Mouse (Mus musculus) neural tube, embryonic 15.5 days (tissue): Measurements from ENCODE around the gene Nlrc5. TPM values are rescaled to one million over a fixed set of nuclear protein-coding genes. Genes with fewer than 3 reads are reported as not detected.
"Not testable (repeated sequence)": the region's sequence is repeated elsewhere in the genome, so short reads cannot be mapped to it uniquely, and the experiment has no call there.

Source experiments
- ATAC-seq: fragments of 200-750 bp; cut with Nextera tagmentation; 2 replicates; pipeline ENCODE4 v1.8.0; 2017; ENCODE audit warnings: mild to moderate bottlenecking, moderate TSS enrichment, moderate library complexity; ENCODE audit not compliant: low FRiP score
- H3K27ac ChIP-seq: fragments of 300-500 bp; sonication (generic); replicated peaks from 2 replicates; pipeline ENCODE4 v1.5.1; 2015; ENCODE audit warnings: mild to moderate bottlenecking, inconsistent platforms
- H3K27me3 ChIP-seq: fragments of 300-500 bp; sonication (generic); replicated peaks from 2 replicates; pipeline ENCODE4 v1.6.1; 2015; ENCODE audit warnings: inconsistent platforms
- H3K36me3 ChIP-seq: fragments of 300-500 bp; sonication (generic); 2 replicates; pipeline ENCODE4 v1.6.1; 2015; ENCODE audit warnings: inconsistent platforms
- H3K4me1 ChIP-seq: fragments of 300-500 bp; sonication (generic); 2 replicates; pipeline ENCODE4 v1.6.1; 2015; ENCODE audit warnings: inconsistent platforms
- H3K4me2 ChIP-seq: fragments of 300-500 bp; sonication (generic); 2 replicates; pipeline ENCODE4 v1.6.1; 2015; ENCODE audit warnings: inconsistent platforms, mild to moderate bottlenecking, moderate library complexity
- H3K4me3 ChIP-seq: fragments of 300-500 bp; sonication (generic); replicated peaks from 2 replicates; pipeline ENCODE4 v1.5.1; 2015; ENCODE audit warnings: mild to moderate bottlenecking, inconsistent platforms
- H3K9ac ChIP-seq: fragments of 300-500 bp; sonication (generic); replicated peaks from 2 replicates; pipeline ENCODE4 v1.6.1; 2015; ENCODE audit warnings: mild to moderate bottlenecking, inconsistent platforms
- H3K9me3 ChIP-seq: fragments of 300-500 bp; sonication (generic); replicated peaks from 2 replicates; pipeline ENCODE4 v1.6.1; 2016; ENCODE audit warnings: inconsistent platforms
- WGBS: fragments of 180-500 bp; shearing (Covaris S2); methylation state at CpG from one replicate; pipeline ENCODE4 v1.1.7; 2015; ENCODE audit warnings: mixed read lengths; 5-methylcytosine and 5-hydroxymethylcytosine counted together
- polyA plus RNA-seq: library from polyadenylated mRNA; unstranded; fragments of >200 nt; fragmentation: Nextera tagmentation; extraction: Ambion mirVana; gene quantifications from 2 replicates; pipeline ENCODE4 v1.2.1, GENCODE M21; 2015

Nlrc5 gene
- polyA plus RNA-seq, 1 experiment from 2014 or later = 1.0 TPM

GRCm38 (mm10) chr8:94396964-94397657, 37.0 kb upstream of the Nlrc5 start:
- Histone ChIP-seq H3K27me3 (no peaks in the 10 kb centered on the region), H3K9ac (no peak overlapping the region), H3K27ac (no peak overlapping the region), H3K4me1 (no peaks in the 10 kb centered on the region), H3K4me3 (no peak overlapping the region), H3K9me3 (no peaks in the 10 kb centered on the region), H3K36me3 (peaks cover 54% of the 10 kb centered on the region), H3K4me2 (no peak overlapping the region)
- WGBS = 67% methylated on average over 11 of the region's 11 CpGs
- no peak; the same call in 1 of the 2 replicates for ATAC-seq

- Histone ChIP-seq H3K9me3 (no peaks in the 10 kb centered on the region), H3K27me3 (no peaks in the 10 kb centered on the region), H3K4me1 (no peaks in the 10 kb centered on the region), H3K4me2 (no peak overlapping the region), H3K9ac (no peak overlapping the region), H3K27ac (no peak overlapping the region), H3K36me3 (peaks cover 41% of the 10 kb centered on the region), H3K4me3 (no peak overlapping the region)
- no peak for ATAC-seq
- 85% methylated on average over 6 of the region's 6 CpGs for WGBS
Observed at GRCm38 (mm10) chr8:94398587-94398986, 35.6 kb upstream of the Nlrc5 start.

- no peaks in the 10 kb centered on the region for H3K4me1 ChIP-seq
- no peak overlapping the region for H3K4me2 ChIP-seq
- ATAC-seq = no peak
- no peak overlapping the region for H3K4me3 ChIP-seq
- WGBS = 87% methylated on average over 3 of the region's 3 CpGs
- no peaks in the 10 kb centered on the region for H3K9me3 ChIP-seq
- no peaks in the 10 kb centered on the region for H3K27me3 ChIP-seq
- H3K9ac ChIP-seq = no peak overlapping the region
- peaks cover 33% of the 10 kb centered on the region for H3K36me3 ChIP-seq
- no peak overlapping the region for H3K27ac ChIP-seq
Observed at GRCm38 (mm10) chr8:94399361-94399953, 34.7 kb upstream of the Nlrc5 start.

GRCm38 (mm10) chr8:94399957-94400356, 34.2 kb upstream of the Nlrc5 start:
- peaks cover 28% of the 10 kb centered on the region for H3K36me3 ChIP-seq
- not testable (repeated sequence) for H3K27me3 ChIP-seq, H3K9me3 ChIP-seq, H3K9ac ChIP-seq, H3K4me1 ChIP-seq, H3K27ac ChIP-seq, ATAC-seq, H3K4me2 ChIP-seq, H3K4me3 ChIP-seq
- 83% methylated on average over 2 of the region's 2 CpGs for whole genome bisulfite sequencing

- Histone ChIP-seq H3K4me3 (no peak overlapping the region), H3K36me3 (no peaks in the 10 kb centered on the region), H3K9me3 (no peaks in the 10 kb centered on the region), H3K27me3 (no peaks in the 10 kb centered on the region), H3K4me2 (no peak overlapping the region), H3K4me1 (no peaks in the 10 kb centered on the region), H3K27ac (no peak overlapping the region), H3K9ac (no peak overlapping the region)
- WGBS = 73% methylated on average over 8 of the region's 8 CpGs
- ATAC-seq = no peak
Observed at GRCm38 (mm10) chr8:94408443-94409080, 25.6 kb upstream of the Nlrc5 start.

GRCm38 (mm10) chr8:94409523-94409922, 24.6 kb upstream of the Nlrc5 start:
- Histone ChIP-seq H3K4me1 (no peaks in the 10 kb centered on the region), H3K9me3 (no peaks in the 10 kb centered on the region), H3K27ac (no peak overlapping the region), H3K4me3 (no peak overlapping the region), H3K27me3 (no peaks in the 10 kb centered on the region), H3K9ac (no peak overlapping the region), H3K36me3 (no peaks in the 10 kb centered on the region), H3K4me2 (no peak overlapping the region)
- no peak for ATAC-seq
- WGBS = 86% methylated on average over 7 of the region's 7 CpGs

GRCm38 (mm10) chr8:94412518-94412917, 21.6 kb upstream of the Nlrc5 start:
- no peaks in the 10 kb centered on the region for H3K9me3 ChIP-seq
- no peak overlapping the region for H3K4me2 ChIP-seq
- no peaks in the 10 kb centered on the region for H3K36me3 ChIP-seq
- no peak overlapping the region for H3K4me3 ChIP-seq
- ATAC-seq = no peak
- H3K4me1 ChIP-seq = no peaks in the 10 kb centered on the region
- 83% methylated on average over 6 of the region's 6 CpGs for WGBS
- no peak overlapping the region for H3K9ac ChIP-seq
- no peak overlapping the region for H3K27ac ChIP-seq
- no peaks in the 10 kb centered on the region for H3K27me3 ChIP-seq

GRCm38 (mm10) chr8:94413509-94413908, 20.6 kb upstream of the Nlrc5 start:
- H3K4me3 ChIP-seq = no peak overlapping the region

GRCm38 (mm10) chr8:94415218-94415617, 18.9 kb upstream of the Nlrc5 start:
- no peaks in the 10 kb centered on the region for H3K36me3 ChIP-seq
- H3K27ac ChIP-seq = no peak overlapping the region
- no peaks in the 10 kb centered on the region for H3K4me1 ChIP-seq
- no peaks in the 10 kb centered on the region for H3K9me3 ChIP-seq
- H3K27me3 ChIP-seq = no peaks in the 10 kb centered on the region
- H3K4me3 ChIP-seq = no peak overlapping the region
- H3K4me2 ChIP-seq = no peak overlapping the region
- WGBS = 75% methylated on average over 2 of the region's 2 CpGs
- ATAC-seq = no peak
- no peak overlapping the region for H3K9ac ChIP-seq

More at GRCm38 (mm10) chr8:94413509-94413908, 20.6 kb upstream of the Nlrc5 start:
- Histone ChIP-seq H3K4me2 (no peak overlapping the region), H3K4me1 (no peaks in the 10 kb centered on the region), H3K27me3 (no peaks in the 10 kb centered on the region), H3K27ac (no peak overlapping the region), H3K36me3 (no peaks in the 10 kb centered on the region), H3K9ac (no peak overlapping the region), H3K9me3 (no peaks in the 10 kb centered on the region)
- ATAC-seq = no peak
- 87% methylated on average over 6 of the region's 6 CpGs for WGBS

- WGBS = 77% methylated on average over 9 of the region's 9 CpGs
- no peak overlapping the region for H3K27ac ChIP-seq
- H3K4me3 ChIP-seq = no peak overlapping the region
- no peak overlapping the region for H3K4me2 ChIP-seq
- no peak for ATAC-seq
- no peaks in the 10 kb centered on the region for H3K27me3 ChIP-seq
- H3K9ac ChIP-seq = no peak overlapping the region
- no peaks in the 10 kb centered on the region for H3K36me3 ChIP-seq
- H3K4me1 ChIP-seq = no peaks in the 10 kb centered on the region
- no peaks in the 10 kb centered on the region for H3K9me3 ChIP-seq
Observed at GRCm38 (mm10) chr8:94418017-94418416, 16.1 kb upstream of the Nlrc5 start.

GRCm38 (mm10) chr8:94422270-94422669, 11.9 kb upstream of the Nlrc5 start:
- H3K27me3 ChIP-seq = no peaks in the 10 kb centered on the region
- H3K36me3 ChIP-seq = no peaks in the 10 kb centered on the region
- H3K4me3 ChIP-seq = no peak overlapping the region
- no peak overlapping the region for H3K4me2 ChIP-seq
- H3K9me3 ChIP-seq = no peaks in the 10 kb centered on the region
- H3K4me1 ChIP-seq = no peaks in the 10 kb centered on the region
- no peak overlapping the region for H3K9ac ChIP-seq
- ATAC-seq = no peak
- 90% methylated on average over 4 of the region's 4 CpGs for WGBS
- H3K27ac ChIP-seq = no peak overlapping the region

- Histone ChIP-seq H3K27ac (no peak overlapping the region), H3K9me3 (no peaks in the 10 kb centered on the region), H3K4me3 (no peak overlapping the region), H3K4me2 (no peak overlapping the region), H3K27me3 (peaks cover 6% of the 10 kb centered on the region; the same call in 1 of the 2 replicates), H3K9ac (no peak overlapping the region), H3K4me1 (no peaks in the 10 kb centered on the region), H3K36me3 (no peaks in the 10 kb centered on the region)
- 79% methylated on average over 10 of the region's 10 CpGs for WGBS
- ATAC-seq = no peak
Observed at GRCm38 (mm10) chr8:94427953-94428352, 6.2 kb upstream of the Nlrc5 start.
